In genomic region chr10:22163705-22164583, GRCm38 (mm10) we compare ENCODE assay signal across 8 mouse cellular contexts. TPM values are rescaled to one million over a fixed set of nuclear protein-coding genes. Genes with fewer than 3 reads are reported as not detected.
DNase-seq lines count a peak whose midpoint lies in the region; ATAC-seq and TF ChIP-seq lines count a peak whose summit lies in the region.
"Not testable (repeated sequence)": the region's sequence is repeated elsewhere in the genome, so short reads cannot be mapped to it uniquely, and the experiment has no call there.
"Had no signal": no experiment of that assay in that cellular context is flagged by ENCODE, and none has a peak within 500 bp of the region (broad histone marks: within the 10 kb centered on the region; RNA-seq: fewer than 3 reads in every experiment).

No protein-coding gene starts in this region.

- not testable (repeated sequence) for H3K27ac ChIP-seq in embryonic facial prominence, embryonic 15.5 days (replicated peaks); heart, embryonic 11.5 days (ENCODE audit: low read depth, low read length); kidney, adult 2 months (ENCODE audit: insufficient read depth, low read depth, low read length); limb, embryonic 10.5 days; midbrain, embryonic 12.5 days (replicated peaks)

- not testable (repeated sequence) for TF ChIP-seq POLR2A in kidney, adult 2 months (IDR thresholded peaks at IDR 0.05; ENCODE audit: low read depth, low read length)

- WGBS in embryonic facial prominence, embryonic 15.5 days, result 33% methylated on average over 16 of the region's 16 CpGs
- 32% methylated on average over 13 of the region's 16 CpGs for WGBS in heart, embryonic 11.5 days (ENCODE audit: insufficient replicate concordance)
- 32% methylated on average over 16 of the region's 16 CpGs for WGBS in kidney, adult 2 months
- WGBS in limb, embryonic 10.5 days, result 36% methylated on average over 16 of the region's 16 CpGs
- WGBS in midbrain, embryonic 12.5 days, result 33% methylated on average over 14 of the region's 16 CpGs

- ATAC-seq in embryonic facial prominence, embryonic 15.5 days (ENCODE audit: insufficient number of reproducible peaks, low FRiP score, low TSS enrichment, low read depth); heart, embryonic 11.5 days (replicated peaks; ENCODE audit: insufficient number of reproducible peaks, low FRiP score, low TSS enrichment): not testable (repeated sequence)
- ATAC-seq in midbrain, embryonic 12.5 days (ENCODE audit: low FRiP score, low read depth), result peak; percentile 76

- peaks cover 19% of the 10 kb centered on the region for H3K27me3 ChIP-seq in embryonic facial prominence, embryonic 15.5 days
- H3K27me3 ChIP-seq in heart, embryonic 11.5 days (ENCODE audit: control insufficient read depth, insufficient read depth, low read length), result peaks cover 15% of the 10 kb centered on the region
- not testable (repeated sequence) for H3K27me3 ChIP-seq in kidney, adult 2 months (replicated peaks; ENCODE audit: control insufficient read depth, insufficient read depth, low read length)
- peaks cover 35% of the 10 kb centered on the region for H3K27me3 ChIP-seq in limb, embryonic 10.5 days (ENCODE audit: low read depth, poor library complexity, severe bottlenecking)
- peaks cover 17% of the 10 kb centered on the region for H3K27me3 ChIP-seq in midbrain, embryonic 12.5 days

- H3K36me3 ChIP-seq in embryonic facial prominence, embryonic 15.5 days; heart, embryonic 11.5 days (ENCODE audit: control insufficient read depth, insufficient read depth, low read length); kidney, adult 2 months (ENCODE audit: control insufficient read depth, insufficient read depth, low read length); limb, embryonic 10.5 days; midbrain, embryonic 12.5 days: not testable (repeated sequence)

- H3K4me2 ChIP-seq in embryonic facial prominence, embryonic 15.5 days (replicated peaks), result peak overlapping the region; percentile 40
- peak overlapping the region; percentile 52 for H3K4me2 ChIP-seq in heart, embryonic 11.5 days
- peak overlapping the region; percentile 42 for H3K4me2 ChIP-seq in midbrain, embryonic 12.5 days (replicated peaks)

- peak; percentile 76 for DNase-seq in adrenal gland, postnatal 14 days
- DNase-seq in kidney, adult 2 months, result peak; percentile 69
- peak; percentile 62 for DNase-seq in limb, embryonic 10.5 days (ENCODE audit: low spot score)
- peak; percentile 42 for DNase-seq in spleen, adult 12 weeks (ENCODE audit: low spot score)

- H3K4me1 ChIP-seq in embryonic facial prominence, embryonic 15.5 days; heart, embryonic 11.5 days (ENCODE audit: control insufficient read depth, insufficient read depth, low read length); kidney, adult 2 months (ENCODE audit: control insufficient read depth, insufficient read depth, low read length); limb, embryonic 10.5 days; midbrain, embryonic 12.5 days: not testable (repeated sequence)

- H3K9ac ChIP-seq in embryonic facial prominence, embryonic 15.5 days; heart, embryonic 11.5 days (ENCODE audit: low read depth, low read length); midbrain, embryonic 12.5 days (replicated peaks): not testable (repeated sequence)

- not testable (repeated sequence) for H3K9me3 ChIP-seq in embryonic facial prominence, embryonic 15.5 days (replicated peaks); heart, embryonic 11.5 days (replicated peaks; ENCODE audit: control insufficient read depth, low read length); limb, embryonic 10.5 days (replicated peaks); midbrain, embryonic 12.5 days

- H3K4me3 ChIP-seq in embryonic facial prominence, embryonic 15.5 days (replicated peaks); heart, embryonic 11.5 days (ENCODE audit: low read depth, low read length); kidney, adult 2 months (ENCODE audit: insufficient read depth, low read depth, low read length); midbrain, embryonic 12.5 days: not testable (repeated sequence)
- H3K4me3 ChIP-seq in limb, embryonic 10.5 days, result peak overlapping the region; percentile 21; the same call in 1 of the 2 replicates

- peak; percentile 41 for TF ChIP-seq CTCF in kidney, adult 2 months (conservative IDR thresholded peaks at IDR 0.05; ENCODE audit: insufficient read depth, insufficient read length, low read depth, low read length)

RNA-seq across cellular contexts. Expression of gene H60b, which starts 5.6 kb away (rescaled TPM):
- 0.45 TPM in 1 of 2 replicates, not detected in the other for total RNA-seq in adrenal gland, postnatal 14 days (2021)
- polyA plus RNA-seq in embryonic facial prominence, embryonic 15.5 days (2015; fragmentation: Nextera tagmentation; extraction: Ambion mirVana), result 0.62 and 0.71 TPM in 2 replicates
- 0.39 and 0.49 TPM in 2 replicates for polyA plus RNA-seq in heart, embryonic 11.5 days (2014; fragmentation: Nextera tagmentation; extraction: Ambion mirVana)
- polyA plus RNA-seq in kidney, adult 2 months (2012; rRNA removed), result 0.16 and 0.25 TPM in 2 replicates
- 0.35 TPM in 1 of 2 replicates, not detected in the other for polyA plus RNA-seq in limb, embryonic 10.5 days (2016; fragmentation: Nextera tagmentation; extraction: Ambion mirVana)
- 1.7 and 1.9 TPM in 2 replicates for polyA plus RNA-seq in midbrain, embryonic 12.5 days (2016; fragmentation: Nextera tagmentation; extraction: Ambion mirVana)
- polyA plus RNA-seq: liver, embryonic 16.5 days had no signal

RNA-seq across cellular contexts. Expression of gene Raet1e, which starts 5.6 kb away (rescaled TPM):
- total RNA-seq in adrenal gland, postnatal 14 days (2021), result 1.3 and 1.6 TPM in 2 replicates
- 5.1 and 5.6 TPM in 2 replicates for polyA plus RNA-seq in embryonic facial prominence, embryonic 15.5 days (2015; fragmentation: Nextera tagmentation; extraction: Ambion mirVana)
- 6.1 and 7.9 TPM in 2 replicates for polyA plus RNA-seq in heart, embryonic 11.5 days (2014; fragmentation: Nextera tagmentation; extraction: Ambion mirVana)
- 0.16 and 0.22 TPM in 2 replicates for polyA plus RNA-seq in kidney, adult 2 months (2012; rRNA removed)
- polyA plus RNA-seq in limb, embryonic 10.5 days (2016; fragmentation: Nextera tagmentation; extraction: Ambion mirVana), result 12.6 and 12.8 TPM in 2 replicates
- 8.5 and 10.3 TPM in 2 replicates for polyA plus RNA-seq in midbrain, embryonic 12.5 days (2016; fragmentation: Nextera tagmentation; extraction: Ambion mirVana)

RNA-seq across cellular contexts. Expression of gene E030030I06Rik, which starts 14.9 kb away (rescaled TPM):
- 8.5 and 11.0 TPM in 2 replicates for total RNA-seq in adrenal gland, postnatal 14 days (2021)
- polyA plus RNA-seq in embryonic facial prominence, embryonic 15.5 days (2015; fragmentation: Nextera tagmentation; extraction: Ambion mirVana), result 11.8 and 15.8 TPM in 2 replicates
- polyA plus RNA-seq in heart, embryonic 11.5 days (2014; fragmentation: Nextera tagmentation; extraction: Ambion mirVana), result 14.5 and 19.8 TPM in 2 replicates
- 3.6 and 7.5 TPM in 2 replicates for polyA plus RNA-seq in kidney, adult 2 months (2012; rRNA removed)
- polyA plus RNA-seq in limb, embryonic 10.5 days (2016; fragmentation: Nextera tagmentation; extraction: Ambion mirVana), result 16.0 and 18.7 TPM in 2 replicates
- polyA plus RNA-seq in midbrain, embryonic 12.5 days (2016; fragmentation: Nextera tagmentation; extraction: Ambion mirVana), result 18.2 and 24.7 TPM in 2 replicates
